Mouse (Mus musculus) right cerebral cortex, postnatal 14 days (tissue): ENCODE measurements at regions not wholly inside any gene's neighbourhood (a gene's known extent, or its start where the extent isn't known, plus 50 kb on each side); places are given as distances from the start of the nearest gene placed in this dataset.
A peak's percentile ranks its signal among the peaks of the same experiment; 100 is the strongest.
"Not testable (repeated sequence)": the region's sequence is repeated elsewhere in the genome, so short reads cannot be mapped to it uniquely, and the experiment has no call there.

Experiments
- DNase-seq: peaks from one replicate; pipeline ENCODE4 v3.0.0; 2022

DNA sequence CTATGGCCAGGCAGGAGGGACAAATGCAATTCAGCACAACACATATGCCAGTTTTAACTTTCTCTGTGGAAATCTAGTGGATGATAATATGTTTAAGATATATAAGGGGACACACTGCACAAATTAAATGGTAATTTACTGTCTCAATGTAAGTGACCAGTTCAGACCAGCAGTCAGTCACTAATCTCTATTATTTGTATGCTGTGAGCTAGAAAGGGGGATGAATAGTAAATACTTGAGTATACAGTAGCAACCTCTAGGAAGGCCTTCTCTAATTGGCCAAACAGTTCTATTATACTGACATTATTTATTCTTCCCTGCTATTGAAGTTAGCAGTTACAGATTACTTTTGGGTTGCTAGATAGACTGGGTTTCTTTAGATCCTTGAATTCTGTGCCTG is 391.2 kb downstream of the Fign start:
- DNase-seq = no peak

DNA sequence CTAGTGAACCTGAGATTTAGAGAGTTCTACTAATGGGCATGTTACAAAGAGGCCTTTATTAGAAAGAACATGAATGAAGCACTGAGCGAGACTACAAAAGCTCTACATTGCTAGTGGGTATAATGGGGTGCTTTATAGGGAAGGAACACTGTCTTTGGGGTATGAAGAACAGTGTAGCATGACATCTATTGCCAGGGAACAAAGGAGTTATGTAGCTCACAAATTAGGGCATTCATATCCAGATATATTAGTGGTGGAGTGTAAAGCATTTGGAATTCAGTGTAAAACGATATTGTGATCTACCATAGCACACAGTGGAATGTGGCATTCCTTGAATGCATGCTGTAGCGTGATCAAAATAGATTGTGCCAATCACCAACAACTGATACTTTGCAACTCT is 391.7 kb downstream of the Fign start:
- no peak for DNase-seq

DNA sequence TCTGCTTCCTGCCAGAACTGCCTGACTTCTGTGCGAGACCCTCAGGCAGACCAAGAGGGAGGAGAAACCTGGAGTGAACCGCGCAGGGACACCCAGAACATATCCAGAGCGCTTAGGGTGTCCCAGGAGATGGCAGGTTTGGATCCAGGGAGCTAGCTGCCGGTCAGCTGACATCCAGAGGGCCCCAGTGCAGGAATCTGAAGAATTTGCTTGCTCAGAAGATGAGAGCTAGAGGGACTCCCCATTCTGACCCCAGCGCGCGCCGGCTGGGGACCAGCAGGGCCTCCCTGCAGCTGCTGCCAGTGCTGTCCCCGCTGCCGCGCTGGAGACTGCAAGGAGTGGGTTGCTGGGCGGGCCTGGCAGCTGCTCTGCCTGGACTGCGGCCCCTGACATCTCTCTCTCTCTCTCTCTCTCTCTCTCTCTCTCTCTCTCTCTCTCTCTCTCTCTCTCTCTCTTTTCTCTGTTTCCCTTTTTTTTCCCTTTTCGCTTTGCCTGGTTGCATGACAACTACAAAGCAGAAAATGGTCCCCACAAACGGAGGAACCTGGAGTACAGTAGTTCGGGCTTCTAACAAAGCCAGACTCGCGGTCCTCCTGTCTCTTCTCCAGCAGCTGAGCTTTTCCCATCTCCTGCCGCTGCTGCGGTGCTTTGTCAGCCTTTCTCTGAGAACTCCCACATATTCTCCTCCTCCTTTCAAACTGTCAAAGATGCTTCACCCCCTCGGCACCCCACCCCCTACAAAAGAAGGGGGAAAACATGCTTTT is 395.3 kb downstream of the Fign start:
- peak; percentile 38 for DNase-seq

DNA sequence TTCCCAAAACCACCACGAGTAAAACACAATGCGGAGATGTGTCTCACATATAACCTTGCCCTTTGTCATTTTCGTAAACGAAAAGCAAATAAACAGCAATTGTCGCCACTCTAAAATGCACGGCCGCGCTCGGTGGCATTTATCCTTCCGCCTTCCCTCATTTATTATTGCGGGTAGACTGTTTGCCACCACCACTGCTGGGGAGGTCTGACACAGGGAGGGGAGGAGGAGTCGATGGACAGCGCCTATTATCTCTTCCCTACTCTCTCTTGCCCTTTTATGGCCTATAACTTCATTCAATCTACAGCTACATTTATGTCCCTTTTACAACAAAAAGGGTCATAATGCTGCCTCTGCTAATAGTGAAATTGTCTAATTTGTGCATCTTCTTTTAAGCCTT is 396.0 kb downstream of the Fign start:
- DNase-seq = peak; percentile 3

DNA sequence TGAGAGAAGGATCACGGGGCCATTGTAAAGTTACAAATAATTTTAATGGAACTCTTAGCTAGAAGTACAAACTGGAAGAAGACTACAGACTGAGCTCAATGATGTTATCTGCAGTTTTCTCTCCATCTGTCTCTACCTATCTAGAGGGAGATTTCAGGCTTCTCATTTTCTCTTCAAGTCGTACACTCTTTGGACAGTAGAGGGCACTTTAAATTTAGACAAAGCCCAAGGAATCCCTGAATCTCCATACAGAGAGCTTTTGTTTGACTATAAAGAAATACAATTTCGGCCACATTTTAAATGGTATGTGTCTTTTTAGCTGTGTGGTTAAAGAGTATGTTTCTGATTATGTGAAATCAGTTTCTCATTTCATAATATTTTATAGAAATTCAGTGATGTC is 397.6 kb downstream of the Fign start:
- DNase-seq = no peak

DNA sequence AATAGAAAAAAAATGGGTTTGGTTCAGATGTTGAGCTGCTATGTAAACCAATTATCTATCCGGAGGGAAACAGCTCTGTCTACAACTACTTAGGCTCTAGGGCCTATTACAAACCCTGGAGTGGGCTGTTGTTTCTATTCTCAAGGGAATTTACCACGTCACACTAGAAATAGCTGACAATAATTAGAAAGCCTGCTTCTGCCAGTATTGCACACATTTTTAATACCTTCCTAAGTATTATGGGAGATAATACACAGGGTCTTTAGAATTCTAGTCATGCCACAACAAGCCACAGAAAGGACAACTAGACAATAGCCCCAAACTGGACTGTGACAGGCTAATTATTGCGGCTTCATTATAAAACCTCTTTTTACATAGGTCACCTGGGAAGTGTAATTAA is 428.1 kb downstream of the Fign start:
- no peak for DNase-seq

DNA sequence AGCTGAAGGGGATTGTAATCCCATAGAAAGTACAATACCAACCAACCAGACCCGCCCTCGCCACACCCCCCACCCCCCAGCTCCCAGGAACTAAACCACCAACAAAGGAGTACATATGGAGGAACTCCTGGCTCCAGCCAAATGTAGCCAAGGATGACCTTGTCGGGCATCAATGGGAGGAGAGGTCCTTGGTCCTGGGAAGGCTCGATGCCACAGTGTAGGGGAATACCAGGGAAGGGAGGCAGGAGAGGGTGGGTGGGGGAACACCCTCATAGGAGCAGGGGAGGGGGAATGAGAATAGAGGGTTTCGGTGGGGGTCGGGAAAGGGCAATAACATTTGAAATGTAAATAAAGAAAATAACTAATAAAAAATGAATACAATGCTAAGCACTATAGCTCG is 429.1 kb downstream of the Fign start:
- no peak for DNase-seq

DNA sequence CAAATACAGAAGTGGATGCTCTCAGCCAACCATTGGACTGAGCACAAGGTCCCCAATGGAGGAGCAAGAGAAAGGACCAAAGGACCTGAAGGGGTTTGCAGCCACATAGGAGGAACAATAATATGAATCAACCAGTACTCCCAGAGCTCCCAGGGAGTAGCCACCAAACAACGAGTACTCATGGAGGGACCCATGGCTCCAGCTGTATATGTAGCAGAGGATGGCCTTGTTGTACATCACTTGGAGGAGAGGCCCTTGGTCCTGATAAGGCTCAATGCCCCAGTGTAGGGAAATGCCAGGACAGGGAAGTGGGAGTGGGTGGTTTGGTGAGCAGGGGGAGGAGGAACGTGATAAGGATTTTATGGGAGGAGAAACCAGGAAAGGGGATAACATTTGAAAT is 437.9 kb downstream of the Fign start:
- not testable (repeated sequence) for DNase-seq
